Mouse (Mus musculus): ENCODE measurements at regions not wholly inside any gene's neighbourhood (a gene's known extent, or its start where the extent isn't known, plus 50 kb on each side); places are given as distances from the start of the nearest gene placed in this dataset.

DNA sequence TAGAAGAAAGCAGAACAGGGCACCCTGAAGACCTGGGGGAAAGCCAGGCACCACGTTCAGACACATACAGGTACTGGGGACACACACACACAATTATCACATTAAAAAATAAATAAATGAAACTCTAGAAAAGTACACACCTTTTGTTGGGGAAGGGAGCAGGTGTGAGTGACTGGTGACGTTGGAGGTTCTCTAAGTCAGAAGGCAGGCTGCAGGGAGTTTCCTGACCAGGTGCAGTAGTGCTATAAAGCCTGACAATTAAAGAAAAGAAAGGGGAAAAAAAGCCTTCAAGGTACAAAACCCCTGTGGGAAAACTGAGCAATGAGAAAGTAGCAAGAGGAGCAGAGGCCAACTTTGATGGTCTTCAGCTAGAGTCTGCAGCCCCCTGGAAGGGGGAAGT, 145.1 kb upstream of the Nfe2l3 start:
- DNase-seq: no peak

- DNase-seq: no peak
Observed at GRCm38 (mm10) chr6:51287807-51288206, 144.7 kb upstream of the Nfe2l3 start.

GRCm38 (mm10) chr6:51288306-51289066, 144.0 kb upstream of the Nfe2l3 start:
- DNase-seq: no peak

GRCm38 (mm10) chr6:51289067-51289725, 143.3 kb upstream of the Nfe2l3 start:
- no peak for DNase-seq

DNA sequence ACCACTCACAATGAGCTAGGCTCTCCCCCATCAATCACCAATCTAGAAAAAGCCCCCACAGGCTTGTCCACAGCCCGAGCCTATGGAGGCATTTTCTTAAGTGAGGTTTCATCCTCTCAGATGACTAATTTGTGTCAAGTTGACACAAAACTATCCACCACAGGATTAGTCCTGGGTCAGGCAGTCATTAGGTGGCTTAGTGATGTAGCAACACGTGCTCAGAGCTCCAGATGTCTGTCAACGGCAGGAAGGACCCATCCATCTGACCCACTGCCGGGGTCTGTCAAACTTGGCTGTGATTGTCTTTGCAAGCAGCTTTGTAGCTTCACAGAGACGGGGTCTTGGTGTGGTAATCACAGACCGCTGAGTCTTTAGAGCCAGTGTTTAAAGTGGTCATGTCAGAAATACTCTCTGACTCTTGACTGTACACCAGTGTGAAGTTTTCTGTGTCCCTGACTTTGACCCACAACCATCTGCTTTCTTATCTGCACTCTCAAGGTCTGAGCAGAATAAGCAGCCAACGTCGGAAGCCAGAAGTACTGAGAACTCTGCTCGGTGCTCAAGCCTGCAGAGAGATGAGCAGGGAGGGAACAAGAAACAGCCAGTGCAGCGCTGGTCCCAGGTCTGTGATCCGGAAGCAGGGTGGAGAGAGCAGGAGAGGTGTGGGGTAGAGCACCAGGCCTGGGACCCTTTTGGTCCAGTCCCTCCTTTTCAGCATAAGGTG, 131.6 kb upstream of the Nfe2l3 start:
- DNase-seq: no peak

DNA sequence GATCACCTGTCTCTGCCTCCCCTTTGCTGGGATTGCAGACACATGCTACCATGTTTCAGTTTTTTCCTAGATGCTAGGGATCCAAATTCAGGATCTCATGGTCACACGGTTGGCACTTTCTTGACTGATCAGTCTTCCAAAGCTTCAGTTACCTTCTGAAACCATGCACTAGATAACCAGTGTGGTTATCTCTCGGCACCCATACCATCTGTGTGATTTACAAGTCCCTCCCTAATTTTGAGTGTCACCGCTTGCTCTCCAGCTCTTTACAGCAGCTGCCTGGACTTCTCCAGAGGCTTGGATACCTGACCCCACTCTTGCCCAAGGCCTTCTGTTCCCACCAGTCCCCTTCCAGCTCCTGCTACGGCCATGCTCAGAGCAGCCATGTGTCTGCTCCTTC, 130.6 kb upstream of the Nfe2l3 start:
- no peak for DNase-seq

DNA sequence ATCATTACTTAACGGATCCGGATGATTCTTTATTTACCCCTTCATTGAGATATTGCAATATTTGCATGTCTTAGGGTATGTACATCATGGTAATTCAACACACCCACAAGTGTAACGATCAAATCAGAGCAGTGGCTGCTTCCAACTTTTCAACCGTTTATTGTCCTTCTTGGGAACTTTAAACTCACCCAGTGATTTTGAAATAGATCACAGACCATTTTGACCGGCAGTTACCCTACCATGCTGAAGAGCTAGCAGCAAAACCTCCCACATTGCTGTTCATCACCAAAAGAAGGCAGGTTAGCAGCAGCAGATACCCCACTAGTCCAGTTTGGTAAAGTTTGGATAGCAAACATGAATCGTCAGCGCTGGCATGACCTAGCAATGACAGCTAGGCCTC, 130.2 kb upstream of the Nfe2l3 start:
- no peak for DNase-seq

- no peak for DNase-seq
Observed at GRCm38 (mm10) chr6:51318341-51318740, 114.1 kb upstream of the Nfe2l3 start.

DNA sequence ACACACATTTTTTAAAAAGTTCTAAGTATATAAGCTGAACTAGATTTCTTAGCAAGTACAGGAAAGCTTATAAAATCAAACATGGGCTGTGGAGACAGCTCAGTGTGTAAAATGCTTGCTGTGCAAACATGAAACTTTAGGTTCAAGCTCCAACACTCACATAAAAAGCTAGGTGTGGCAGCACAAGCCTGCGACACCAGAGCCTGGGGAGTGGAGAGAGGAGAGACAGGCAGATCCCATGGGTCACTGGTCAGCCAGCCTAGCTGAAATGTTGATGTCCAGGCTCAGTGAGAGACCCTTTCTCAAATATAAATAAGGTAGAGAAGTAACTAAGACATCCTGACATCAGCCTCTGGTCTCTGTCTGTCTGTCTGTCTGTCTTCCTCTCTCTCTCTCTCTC, 112.5 kb upstream of the Nfe2l3 start:
- DNase-seq: no peak

GRCm38 (mm10) chr6:51320676-51321419, 111.6 kb upstream of the Nfe2l3 start:
- DNase-seq: no peak

- no peak for DNase-seq
Observed at GRCm38 (mm10) chr6:51326103-51326829, 106.2 kb upstream of the Nfe2l3 start.

- peak; percentile 57 for DNase-seq
Observed at GRCm38 (mm10) chr6:51329070-51329995, 103.1 kb upstream of the Nfe2l3 start.

- DNase-seq: no peak
Observed at GRCm38 (mm10) chr6:51330069-51330706, 102.3 kb upstream of the Nfe2l3 start.

DNA sequence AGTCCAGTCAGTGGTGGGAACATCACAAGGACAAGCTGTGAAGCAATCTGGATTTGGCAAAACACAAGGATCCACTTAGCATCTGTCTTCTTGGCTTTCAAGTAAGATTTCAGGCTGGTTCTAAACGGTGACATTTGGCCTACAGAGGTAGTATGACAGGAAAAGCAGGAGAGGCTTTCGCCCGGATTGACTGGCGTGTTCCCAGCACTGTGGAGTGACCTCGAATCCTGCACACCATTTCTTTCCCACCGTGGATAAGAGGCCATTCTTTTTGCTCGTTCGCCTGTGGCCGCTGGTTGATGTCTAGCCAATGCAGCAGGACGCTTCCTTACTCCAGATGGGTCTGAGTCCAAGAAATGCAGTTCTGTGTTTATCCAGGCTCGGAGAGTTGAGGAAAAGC, 99.6 kb upstream of the Nfe2l3 start:
- peak; percentile 31 for DNase-seq

DNA sequence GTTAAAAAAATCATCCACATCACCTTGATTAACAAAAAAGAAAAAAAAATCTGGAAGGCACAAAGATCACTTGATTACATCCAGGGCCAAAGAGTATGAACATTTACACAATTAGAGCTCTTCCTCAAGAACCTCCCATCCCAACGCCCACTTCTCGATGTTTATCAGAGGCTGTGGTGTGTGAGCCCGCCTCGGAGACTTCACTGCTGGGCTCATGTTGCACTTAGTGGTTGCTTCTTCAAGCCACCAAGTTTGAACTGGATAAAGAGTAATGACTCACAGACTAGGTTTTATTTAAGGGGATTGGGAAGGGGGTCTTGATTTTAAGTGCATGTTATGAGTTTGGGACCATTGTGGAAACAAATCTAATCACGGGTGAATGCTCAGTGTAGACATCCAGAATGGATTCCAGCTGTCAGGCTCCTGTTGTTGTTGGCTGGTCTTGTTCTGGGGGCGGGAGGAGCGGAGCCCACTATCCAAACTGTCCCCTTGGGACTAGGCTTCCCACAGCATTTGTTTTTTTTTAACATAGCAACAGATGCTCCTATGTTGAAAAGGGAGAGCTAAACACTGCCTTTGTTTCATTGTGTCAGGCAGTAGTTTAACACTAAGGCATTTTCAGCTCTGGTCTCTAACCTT, 98.6 kb upstream of the Nfe2l3 start:
- DNase-seq: peak; percentile 64

- no peak for DNase-seq
Observed at GRCm38 (mm10) chr6:51335314-51335713, 97.2 kb upstream of the Nfe2l3 start.

DNA sequence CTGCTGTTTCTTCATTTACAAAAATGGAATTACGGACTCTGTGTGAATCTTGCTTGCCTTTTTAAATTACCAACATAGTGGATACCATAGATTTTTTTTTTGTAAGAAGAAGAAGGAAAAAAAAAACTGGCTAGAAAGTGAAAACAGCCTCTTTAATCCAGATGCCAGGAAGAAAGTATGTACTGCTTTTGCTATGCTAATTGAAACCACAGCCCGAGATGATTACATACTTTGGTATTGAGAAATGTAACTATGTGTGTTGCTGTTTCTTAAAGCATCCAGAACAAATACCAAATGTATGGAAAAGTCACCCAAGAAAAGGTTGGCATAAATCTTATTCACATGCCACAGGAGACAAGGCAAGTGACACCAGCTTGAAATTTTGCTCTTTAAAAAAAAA, 93.2 kb upstream of the Nfe2l3 start:
- DNase-seq: no peak

DNA sequence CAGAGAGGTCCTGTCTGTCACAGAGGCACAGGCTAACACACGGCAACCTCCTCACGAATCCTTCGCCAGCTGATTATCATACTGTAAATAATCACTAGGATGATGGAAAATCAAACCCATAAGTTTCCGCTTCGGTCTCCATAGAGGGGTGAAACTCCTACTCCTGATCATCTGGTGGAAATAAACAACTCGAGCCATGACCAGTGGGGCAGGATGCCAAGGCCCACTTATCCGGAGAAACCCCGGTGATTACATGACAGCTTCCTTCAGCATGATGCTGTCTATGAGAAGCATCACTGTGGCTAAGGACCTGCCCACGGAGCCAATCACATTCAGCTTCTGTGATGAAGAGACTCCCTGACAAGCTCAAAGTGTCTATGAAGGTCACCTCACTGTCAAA, 84.7 kb upstream of the Nfe2l3 start:
- no peak for DNase-seq

DNA sequence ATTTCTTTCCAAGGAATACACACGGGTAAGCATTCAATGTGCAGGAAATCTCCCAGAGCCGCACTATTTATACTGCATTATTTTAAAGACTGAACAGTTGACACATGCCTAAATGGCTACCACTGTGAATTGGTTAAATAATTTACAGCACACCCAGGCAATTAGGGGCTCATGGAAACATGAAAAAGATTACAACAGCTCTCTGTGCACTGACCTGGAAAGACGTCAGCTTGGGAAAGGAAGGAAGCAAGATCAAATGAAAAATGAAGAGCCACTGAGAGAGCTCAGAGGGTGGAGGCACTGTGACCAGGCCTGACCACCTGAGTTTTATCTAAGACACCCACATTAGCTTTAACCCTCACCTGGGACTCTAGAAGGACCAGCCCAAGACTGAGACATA, 82.7 kb upstream of the Nfe2l3 start:
- no peak for DNase-seq

- DNase-seq: no peak
Observed at GRCm38 (mm10) chr6:51355041-51355440, 77.4 kb upstream of the Nfe2l3 start.
